Mouse (Mus musculus) liver, embryonic 12.5 days (tissue): Measurements from ENCODE around the gene Igf2bp2. TPM values are rescaled to one million over a fixed set of nuclear protein-coding genes. Genes with fewer than 3 reads are reported as not detected.

ENCODE experiments used
- ATAC-seq: fragments of 200-750 bp; cut with Nextera tagmentation; 2 replicates; pipeline ENCODE4 v1.8.0; 2017; ENCODE audit warnings: moderate number of reproducible peaks, mild to moderate bottlenecking, moderate library complexity
- H3K27ac ChIP-seq: fragments of 300-500 bp; sonication (generic); 2 replicates; pipeline ENCODE4 v1.5.1; 2016; ENCODE audit warnings: mild to moderate bottlenecking
- H3K27me3 ChIP-seq: fragments of 300-500 bp; sonication (generic); replicated peaks from 2 replicates; pipeline ENCODE4 v1.6.1; 2016; ENCODE audit warnings: mild to moderate bottlenecking, moderate library complexity
- H3K36me3 ChIP-seq: fragments of 300-500 bp; sonication (generic); 2 replicates; pipeline ENCODE4 v1.6.1; 2016; ENCODE audit warnings: mild to moderate bottlenecking, moderate library complexity
- H3K4me1 ChIP-seq: fragments of 300-500 bp; sonication (generic); 2 replicates; pipeline ENCODE4 v1.6.1; 2016
- H3K4me2 ChIP-seq: fragments of 300-500 bp; sonication (generic); 2 replicates; pipeline ENCODE4 v1.6.1; 2016; ENCODE audit warnings: mild to moderate bottlenecking, moderate library complexity
- H3K4me3 ChIP-seq: fragments of 300-500 bp; sonication (generic); 2 replicates; pipeline ENCODE4 v1.5.1; 2016; ENCODE audit warnings: mild to moderate bottlenecking, moderate library complexity
- H3K9ac ChIP-seq: fragments of 300-500 bp; sonication (generic); 2 replicates; pipeline ENCODE4 v1.6.1; 2016; ENCODE audit warnings: mild to moderate bottlenecking, moderate library complexity
- H3K9me3 ChIP-seq: fragments of 300-500 bp; sonication (generic); replicated peaks from 2 replicates; pipeline ENCODE4 v1.6.1; 2016; ENCODE audit warnings: mild to moderate bottlenecking, moderate library complexity
- WGBS: fragments of 180-500 bp; shearing (Covaris S2); methylation state at CpG from one replicate; pipeline ENCODE4 v1.1.7; 2016; ENCODE audit not compliant: insufficient replicate concordance; 5-methylcytosine and 5-hydroxymethylcytosine counted together
- polyA plus RNA-seq: library from polyadenylated mRNA; unstranded; fragments of >200 nt; fragmentation: Nextera tagmentation; extraction: Ambion mirVana; gene quantifications from 2 replicates; pipeline ENCODE4 v1.2.1, GENCODE M21; 2016

Igf2bp2 gene
- polyA plus RNA-seq, 1 experiment from 2014 or later: 29.2 TPM

DNA sequence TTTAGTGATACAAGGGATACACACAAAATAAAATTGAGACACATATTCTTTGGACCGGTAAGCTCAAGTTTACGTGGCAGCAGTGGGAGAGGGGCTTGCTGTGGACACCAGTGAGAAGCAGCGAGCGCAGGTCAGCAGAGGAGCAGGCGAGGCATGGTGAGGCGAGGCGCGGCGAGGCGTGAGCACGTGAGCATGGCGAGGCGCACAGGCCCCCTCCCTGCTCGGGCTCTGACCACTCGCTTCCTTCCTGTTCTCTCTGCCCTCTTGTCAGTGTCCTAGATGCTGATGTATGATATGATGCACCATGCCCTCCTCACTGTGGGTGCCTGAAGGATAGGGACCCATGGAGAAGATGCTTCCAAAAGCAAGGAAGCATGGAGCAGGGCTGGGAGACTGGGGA lies 43.6 kb downstream of the Igf2bp2 start:
- WGBS: 47% methylated on average over 15 of the region's 15 CpGs
- no peaks in the 10 kb centered on the region for H3K9me3 ChIP-seq
- no peak overlapping the region for H3K4me2 ChIP-seq
- no peaks in the 10 kb centered on the region for H3K27me3 ChIP-seq
- no peak overlapping the region for H3K9ac ChIP-seq
- no peaks in the 10 kb centered on the region for H3K36me3 ChIP-seq
- no peak overlapping the region for H3K27ac ChIP-seq
- peaks cover 16% of the 10 kb centered on the region for H3K4me1 ChIP-seq
- ATAC-seq: no peak
- no peak overlapping the region for H3K4me3 ChIP-seq

DNA sequence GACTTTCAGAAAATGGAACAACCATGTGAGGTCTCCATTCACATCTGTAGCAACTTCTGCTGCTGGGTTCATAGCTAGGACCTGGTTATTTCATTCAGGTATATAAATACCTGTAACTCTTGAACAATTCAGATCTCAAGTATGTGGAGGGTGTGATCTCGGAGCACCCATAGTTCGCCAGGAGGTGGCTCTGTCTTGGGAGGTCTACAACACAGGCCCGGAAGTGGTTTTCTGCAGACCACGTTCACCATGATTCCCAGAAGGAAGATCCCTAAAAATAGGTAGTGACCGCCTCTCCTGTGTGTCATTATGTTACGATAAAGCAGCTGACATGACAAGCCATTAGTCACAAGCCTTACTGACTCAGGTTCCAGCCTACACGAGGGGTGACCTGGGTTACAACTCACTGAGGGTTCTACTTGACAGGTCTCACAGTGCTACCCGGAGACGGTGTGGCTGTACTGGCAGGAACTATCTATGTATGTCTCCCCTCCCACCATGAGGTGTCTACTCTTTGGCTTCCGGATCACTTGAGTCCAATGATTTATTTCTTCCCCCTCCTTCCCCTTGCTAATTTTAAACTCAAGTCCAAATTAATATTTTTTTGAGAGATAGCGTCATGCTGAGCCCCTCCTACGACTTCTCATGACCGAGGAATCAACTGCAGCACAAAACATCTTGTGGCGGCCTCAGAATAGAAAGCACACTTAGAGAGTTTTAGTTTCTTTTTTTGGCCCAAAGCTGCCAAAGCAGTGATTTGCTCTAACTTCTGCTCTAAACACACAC lies 44.2 kb downstream of the Igf2bp2 start:
- Histone ChIP-seq H3K36me3 (no peaks in the 10 kb centered on the region), H3K27me3 (no peaks in the 10 kb centered on the region), H3K9ac (no peak overlapping the region), H3K4me3 (no peak overlapping the region), H3K9me3 (no peaks in the 10 kb centered on the region), H3K27ac (no peak overlapping the region), H3K4me1 (peaks cover 16% of the 10 kb centered on the region), H3K4me2 (no peak overlapping the region)
- no peak for ATAC-seq
- WGBS: 62% methylated on average over 14 of the region's 14 CpGs

DNA sequence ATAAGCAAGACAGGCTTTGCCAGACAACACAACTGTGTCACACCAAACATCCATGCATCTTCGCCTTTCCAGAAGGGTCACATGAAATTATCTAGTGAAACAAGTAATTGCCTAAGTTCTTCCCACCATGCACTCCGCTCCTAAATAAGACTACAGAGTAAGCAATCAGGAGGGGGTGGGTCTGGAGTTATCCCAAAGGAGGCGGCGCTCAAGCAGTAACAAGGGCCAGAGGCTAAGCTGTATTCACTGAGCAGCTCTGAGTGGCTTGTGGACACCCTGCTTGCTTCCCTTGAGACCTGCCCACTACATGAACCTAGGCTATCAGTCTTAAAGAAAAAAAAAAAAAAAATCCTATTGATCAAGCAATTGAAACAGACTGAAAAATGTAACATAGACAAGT lies 44.9 kb downstream of the Igf2bp2 start:
- Histone ChIP-seq H3K27me3 (no peaks in the 10 kb centered on the region), H3K36me3 (no peaks in the 10 kb centered on the region), H3K27ac (no peak overlapping the region), H3K9me3 (no peaks in the 10 kb centered on the region), H3K4me3 (no peak overlapping the region), H3K4me2 (no peak overlapping the region), H3K9ac (no peak overlapping the region), H3K4me1 (peaks cover 16% of the 10 kb centered on the region)
- 76% methylated on average over 4 of the region's 4 CpGs for WGBS
- ATAC-seq: no peak

DNA sequence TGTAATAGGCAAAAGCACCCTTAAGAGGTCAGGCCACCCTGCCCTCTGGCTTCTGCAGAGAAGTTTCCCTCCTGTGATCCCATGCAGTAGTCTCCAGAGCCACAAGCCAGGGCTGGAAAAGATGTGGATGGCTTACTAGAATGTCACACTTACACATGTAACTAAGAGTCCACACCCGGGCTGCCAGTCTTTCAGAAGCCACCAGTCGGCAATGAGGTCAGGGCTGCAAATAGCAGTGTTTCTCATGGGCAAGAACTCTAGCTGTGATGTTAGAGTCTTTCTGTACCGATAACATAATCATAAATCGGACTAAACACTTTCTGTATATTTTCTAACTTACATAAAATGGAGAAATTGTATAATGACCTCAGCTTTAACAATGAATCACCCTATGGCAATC lies 46.4 kb downstream of the Igf2bp2 start:
- no peak overlapping the region for H3K9ac ChIP-seq
- H3K4me3 ChIP-seq: no peak overlapping the region
- no peak for ATAC-seq
- 79% methylated on average over 4 of the region's 4 CpGs for WGBS
- no peaks in the 10 kb centered on the region for H3K36me3 ChIP-seq
- H3K4me2 ChIP-seq: no peak overlapping the region
- no peaks in the 10 kb centered on the region for H3K9me3 ChIP-seq
- H3K4me1 ChIP-seq: peaks cover 16% of the 10 kb centered on the region
- no peak overlapping the region for H3K27ac ChIP-seq
- H3K27me3 ChIP-seq: no peaks in the 10 kb centered on the region

DNA sequence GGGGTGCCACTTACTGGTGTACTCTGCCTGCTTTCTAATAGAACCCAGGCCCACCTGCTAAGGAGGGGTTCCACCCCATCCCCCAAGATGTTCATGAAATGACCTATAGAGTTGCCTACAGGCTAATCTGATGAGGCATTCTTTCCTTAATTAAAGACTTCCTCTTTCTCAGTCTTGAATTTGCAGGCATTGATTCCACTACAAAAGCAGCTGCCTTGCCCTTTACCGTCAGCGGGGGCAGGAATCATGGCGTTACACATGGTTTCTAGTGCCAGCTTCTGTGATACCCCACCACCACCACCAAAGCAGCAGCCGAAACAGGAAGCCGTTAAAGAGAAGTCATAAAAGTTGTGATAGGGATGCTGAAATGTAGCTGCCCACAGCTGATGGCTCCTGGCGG lies 47.0 kb downstream of the Igf2bp2 start:
- Histone ChIP-seq H3K4me2 (no peak overlapping the region), H3K27me3 (no peaks in the 10 kb centered on the region), H3K9ac (no peak overlapping the region), H3K4me1 (peaks cover 12% of the 10 kb centered on the region), H3K4me3 (no peak overlapping the region), H3K9me3 (no peaks in the 10 kb centered on the region), H3K27ac (no peak overlapping the region), H3K36me3 (no peaks in the 10 kb centered on the region)
- WGBS: 63% methylated on average over 6 of the region's 6 CpGs
- ATAC-seq: no peak

DNA sequence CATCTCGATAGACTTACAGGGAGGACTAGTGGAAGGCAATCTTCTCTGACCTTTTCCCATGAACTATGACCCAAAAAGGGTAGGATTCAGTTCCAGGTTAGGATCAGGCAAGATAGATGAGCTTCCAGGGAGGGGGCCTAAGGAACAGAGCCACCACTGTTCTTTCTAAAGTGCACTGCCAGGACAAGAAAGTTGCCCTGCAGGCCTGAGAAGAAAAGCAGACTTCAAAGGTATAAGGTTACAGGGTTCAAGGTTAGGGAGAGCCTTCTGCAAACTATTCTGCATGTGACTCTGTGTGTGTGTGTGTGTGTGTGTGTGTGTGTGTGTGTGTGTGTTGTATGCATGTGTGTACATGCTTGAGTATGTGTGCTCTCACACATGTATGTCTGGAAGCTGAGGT lies 53.1 kb downstream of the Igf2bp2 start:
- no peak overlapping the region for H3K27ac ChIP-seq
- WGBS: 59% methylated on average over 1 of the region's 1 CpGs
- H3K9me3 ChIP-seq: no peaks in the 10 kb centered on the region
- H3K4me1 ChIP-seq: peaks cover 6% of the 10 kb centered on the region; the same call in 1 of the 2 replicates
- no peaks in the 10 kb centered on the region for H3K27me3 ChIP-seq
- ATAC-seq: no peak
- no peak overlapping the region for H3K4me3 ChIP-seq
- no peak overlapping the region for H3K9ac ChIP-seq
- no peaks in the 10 kb centered on the region for H3K36me3 ChIP-seq
- no peak overlapping the region for H3K4me2 ChIP-seq

DNA sequence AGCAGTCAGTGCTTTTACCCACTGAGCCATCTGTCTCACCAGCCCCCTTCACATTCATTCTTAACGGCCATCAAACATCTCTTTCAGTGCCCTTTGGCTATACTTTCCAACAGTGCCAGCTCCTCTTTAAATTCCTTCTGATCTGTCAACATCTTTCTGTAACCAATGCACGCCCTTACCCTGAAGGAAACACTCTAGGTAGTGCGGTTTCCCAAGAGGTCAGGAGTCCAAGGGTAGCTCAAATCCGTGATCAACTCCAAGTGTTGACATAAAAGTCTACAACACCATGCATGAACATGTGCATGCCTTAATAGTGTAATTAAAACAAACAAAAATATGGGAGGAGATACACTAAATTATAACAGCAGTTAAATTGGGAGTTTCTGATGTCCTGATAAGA lies 53.9 kb downstream of the Igf2bp2 start:
- H3K9me3 ChIP-seq: no peaks in the 10 kb centered on the region
- H3K27me3 ChIP-seq: no peaks in the 10 kb centered on the region
- no peak for ATAC-seq
- 69% methylated on average over 4 of the region's 4 CpGs for WGBS
- H3K4me2 ChIP-seq: no peak overlapping the region
- H3K4me1 ChIP-seq: peaks cover 6% of the 10 kb centered on the region; the same call in 1 of the 2 replicates
- no peaks in the 10 kb centered on the region for H3K36me3 ChIP-seq
- no peak overlapping the region for H3K4me3 ChIP-seq
- no peak overlapping the region for H3K9ac ChIP-seq
- no peak overlapping the region for H3K27ac ChIP-seq

DNA sequence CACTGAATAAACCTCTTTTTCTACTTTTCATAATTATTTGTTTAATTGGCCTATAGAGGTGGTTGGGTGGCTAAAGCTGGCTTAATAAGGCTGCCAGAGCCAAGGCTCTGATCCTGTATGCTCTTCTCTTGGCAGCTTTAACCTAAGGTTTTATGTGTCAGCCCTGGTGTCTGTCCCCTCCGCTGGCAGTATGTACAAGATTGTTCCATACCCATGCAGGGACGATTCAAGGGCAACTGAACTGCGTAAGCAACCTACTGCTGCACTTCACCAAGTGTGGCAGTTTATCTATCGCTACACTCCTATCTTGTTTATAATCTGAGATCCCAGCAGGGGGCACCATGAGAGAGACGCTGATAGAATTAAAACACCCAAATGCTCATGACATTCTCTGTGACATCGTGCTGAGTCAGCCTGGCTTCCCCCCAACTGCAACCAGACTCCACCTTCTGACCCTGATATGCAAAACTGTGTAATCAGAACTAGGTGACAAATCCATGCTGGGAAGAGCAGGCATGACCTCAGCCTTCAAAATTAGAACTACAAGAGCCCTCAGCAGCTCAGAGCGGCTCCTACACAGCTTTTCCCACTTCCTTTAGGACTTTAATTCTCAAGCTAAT lies 55.1 kb downstream of the Igf2bp2 start:
- Histone ChIP-seq H3K27ac (no peak overlapping the region), H3K27me3 (no peaks in the 10 kb centered on the region), H3K9me3 (no peaks in the 10 kb centered on the region), H3K36me3 (no peaks in the 10 kb centered on the region), H3K4me3 (no peak overlapping the region), H3K9ac (no peak overlapping the region), H3K4me1 (peaks cover 6% of the 10 kb centered on the region; the same call in 1 of the 2 replicates), H3K4me2 (no peak overlapping the region)
- ATAC-seq: no peak
- 38% methylated on average over 7 of the region's 7 CpGs for WGBS

DNA sequence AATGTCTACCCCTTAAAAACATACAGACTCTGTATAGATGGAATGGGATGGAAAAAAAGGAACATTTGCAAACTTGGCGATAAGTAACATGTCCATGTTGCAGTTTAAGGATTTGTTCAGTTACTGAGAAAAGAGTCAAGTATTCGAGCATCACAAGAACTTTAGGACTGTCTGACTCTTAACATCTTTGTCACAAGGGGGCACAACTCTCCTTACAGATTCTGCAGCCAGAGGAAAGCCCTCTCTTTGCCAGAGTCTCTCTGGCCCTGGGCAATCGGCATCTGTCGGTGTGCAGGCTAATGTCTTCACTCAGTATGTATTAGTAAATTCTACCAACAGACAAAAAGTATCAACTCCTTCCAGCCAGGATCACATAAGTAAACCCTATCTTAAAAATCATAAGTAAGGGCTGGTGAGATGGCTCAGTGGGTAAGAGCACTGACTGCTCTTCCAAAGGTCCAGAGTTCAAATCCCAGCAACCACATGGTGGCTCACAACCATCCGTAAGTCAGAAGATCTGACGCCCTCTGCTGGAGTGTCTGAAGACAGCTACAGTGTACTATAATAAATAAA lies 57.0 kb downstream of the Igf2bp2 start:
- Histone ChIP-seq H3K9ac (no peak overlapping the region), H3K4me1 (peaks cover 6% of the 10 kb centered on the region; the same call in 1 of the 2 replicates)

DNA sequence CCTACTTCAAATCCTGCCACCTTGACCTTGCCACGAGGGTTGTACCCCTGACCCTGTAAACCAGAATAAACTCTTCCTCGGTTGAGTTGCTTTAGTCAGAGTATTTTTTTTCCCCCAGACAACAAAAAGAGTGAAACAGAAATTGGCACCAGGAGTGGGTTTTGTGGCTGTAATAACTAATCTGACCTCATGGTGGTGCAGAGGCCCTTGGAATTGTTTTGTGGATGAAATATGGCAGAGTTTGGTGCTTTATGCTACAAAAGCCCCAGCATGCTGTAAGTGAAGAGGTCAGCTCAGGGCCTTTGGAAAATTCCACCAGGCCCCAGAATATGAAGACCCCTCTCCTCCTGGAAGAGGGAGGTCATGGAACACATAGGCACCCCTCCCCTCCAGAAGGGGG lies 63.0 kb downstream of the Igf2bp2 start:
- no peaks in the 10 kb centered on the region for H3K4me1 ChIP-seq
- WGBS: 49% methylated on average over 2 of the region's 2 CpGs
- H3K36me3 ChIP-seq: no peaks in the 10 kb centered on the region
- H3K9me3 ChIP-seq: no peaks in the 10 kb centered on the region
- H3K27ac ChIP-seq: no peak overlapping the region
- ATAC-seq: no peak
- H3K4me3 ChIP-seq: no peak overlapping the region
- H3K4me2 ChIP-seq: no peak overlapping the region
- H3K27me3 ChIP-seq: no peaks in the 10 kb centered on the region
- no peak overlapping the region for H3K9ac ChIP-seq

More for the DNA sequence above, 57.0 kb downstream of the Igf2bp2 start:
- no peak overlapping the region for H3K27ac ChIP-seq
- H3K4me3 ChIP-seq: no peak overlapping the region
- H3K9me3 ChIP-seq: no peaks in the 10 kb centered on the region
- ATAC-seq: no peak
- H3K36me3 ChIP-seq: no peaks in the 10 kb centered on the region
- H3K4me2 ChIP-seq: no peak overlapping the region
- H3K27me3 ChIP-seq: no peaks in the 10 kb centered on the region
- WGBS: 75% methylated on average over 6 of the region's 6 CpGs

DNA sequence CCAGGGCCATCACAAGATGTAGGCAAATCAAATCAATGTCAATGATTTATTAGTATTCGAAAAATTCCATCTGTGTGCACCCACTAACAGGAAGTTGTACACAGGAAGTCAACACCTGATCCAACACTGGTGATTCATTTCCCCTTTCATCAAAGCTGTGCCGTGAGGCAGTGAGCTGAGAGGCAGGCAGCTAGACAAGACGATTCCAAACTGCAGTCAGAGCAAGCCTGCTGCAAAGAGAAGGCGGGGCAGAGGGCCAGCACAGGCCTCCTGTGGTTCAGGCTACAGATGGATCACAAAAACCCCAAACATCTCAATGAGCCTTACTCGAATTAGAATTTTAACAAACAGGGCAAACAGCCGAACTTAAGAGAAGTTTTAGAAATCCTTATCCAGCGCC lies 65.4 kb downstream of the Igf2bp2 start:
- 45% methylated on average over 7 of the region's 7 CpGs for WGBS
- H3K4me2 ChIP-seq: no peak overlapping the region
- H3K36me3 ChIP-seq: no peaks in the 10 kb centered on the region
- no peak overlapping the region for H3K4me3 ChIP-seq
- no peaks in the 10 kb centered on the region for H3K4me1 ChIP-seq
- H3K9me3 ChIP-seq: no peaks in the 10 kb centered on the region
- H3K27me3 ChIP-seq: no peaks in the 10 kb centered on the region
- H3K9ac ChIP-seq: no peak overlapping the region
- ATAC-seq: no peak
- H3K27ac ChIP-seq: no peak overlapping the region

DNA sequence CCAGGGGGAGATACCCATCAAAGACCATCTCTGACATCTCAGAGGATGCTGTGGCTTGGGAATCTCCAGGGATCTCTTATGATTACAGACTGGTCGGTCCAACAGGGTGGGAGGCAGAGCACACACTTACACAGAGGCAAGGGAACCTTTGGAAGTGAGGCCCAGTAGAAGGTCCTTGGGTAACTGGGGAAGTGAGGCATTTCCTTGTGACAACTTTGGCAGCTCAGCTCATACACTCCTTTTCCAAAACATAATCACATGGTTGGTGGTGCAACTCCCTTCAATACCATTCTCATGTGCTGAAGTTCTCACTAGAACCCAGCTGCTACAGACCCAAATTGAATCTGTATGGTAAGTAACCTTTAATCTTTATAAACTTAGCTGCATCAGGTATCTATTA lies 67.3 kb downstream of the Igf2bp2 start:
- no peak overlapping the region for H3K4me2 ChIP-seq
- H3K27ac ChIP-seq: no peak overlapping the region
- WGBS: 35% methylated on average over 1 of the region's 1 CpGs
- no peak overlapping the region for H3K4me3 ChIP-seq
- no peaks in the 10 kb centered on the region for H3K36me3 ChIP-seq
- H3K4me1 ChIP-seq: peaks cover 4% of the 10 kb centered on the region; the same call in 1 of the 2 replicates
- no peak overlapping the region for H3K9ac ChIP-seq
- no peaks in the 10 kb centered on the region for H3K27me3 ChIP-seq
- H3K9me3 ChIP-seq: no peaks in the 10 kb centered on the region
- no peak for ATAC-seq
